Mouse (Mus musculus): ENCODE data around the gene Mageh1. TPM values are rescaled to one million over a fixed set of nuclear protein-coding genes. Genes with fewer than 3 reads are reported as not detected.

The Mageh1 gene
- 0.94 and 2.5 TPM in 2 replicates for polyA plus RNA-seq (2012; rRNA removed; ENCODE audit: low replicate concordance)

GRCm38 (mm10) chrX:153037087-153037971, at the start of gene Mageh1:
Gene Mageh1 (minus strand): TSS chrX:153037575.

GRCm38 (mm10) chrX:153006387-153006841, 31.0 kb downstream of the Mageh1 start, which contains the start of gene Usp51:
Gene Usp51 (plus strand): TSS chrX:153006469.

Other genes with a start within 250 kb of the Mageh1 start
- not detected in 2 replicates for gene Usp51, start 31.1 kb downstream of the Mageh1 start, polyA plus RNA-seq (2012; rRNA removed; ENCODE audit: low replicate concordance)
- gene Foxr2, start 81.2 kb upstream of the Mageh1 start, polyA plus RNA-seq (2012; rRNA removed; ENCODE audit: low replicate concordance): not detected in 2 replicates
- 0.26 and 0.69 TPM in 2 replicates for gene Rragb, start 102.4 kb upstream of the Mageh1 start, polyA plus RNA-seq (2012; rRNA removed; ENCODE audit: low replicate concordance)
- gene Klf8, start 199.9 kb upstream of the Mageh1 start, polyA plus RNA-seq (2012; rRNA removed; ENCODE audit: low replicate concordance): 0.05 and 0.08 TPM in 2 replicates

Data from duodenum, adult 2 months (tissue).